Mouse (Mus musculus) stomach, embryonic 15.5 days (tissue): ENCODE data around the gene Cyb5rl. TPM values are rescaled to one million over a fixed set of nuclear protein-coding genes. Genes with fewer than 3 reads are reported as not detected.

Experiments used
- ATAC-seq: fragments of 200-750 bp; cut with Nextera tagmentation; 2 replicates; pipeline ENCODE4 v1.8.0; 2017; ENCODE audit warnings: low read depth, moderate number of reproducible peaks, moderate TSS enrichment; ENCODE audit not compliant: insufficient read depth, low FRiP score
- H3K27ac ChIP-seq: fragments of 300-500 bp; sonication (generic); 2 replicates; pipeline ENCODE4 v1.5.1; 2015; ENCODE audit warnings: mild to moderate bottlenecking, inconsistent platforms
- H3K27me3 ChIP-seq: fragments of 300-500 bp; sonication (generic); replicated peaks from 2 replicates; pipeline ENCODE4 v1.6.1; 2015; ENCODE audit warnings: inconsistent platforms
- H3K36me3 ChIP-seq: fragments of 300-500 bp; sonication (generic); 2 replicates; pipeline ENCODE4 v1.6.1; 2015; ENCODE audit warnings: inconsistent platforms
- H3K4me1 ChIP-seq: fragments of 300-500 bp; sonication (generic); 2 replicates; pipeline ENCODE4 v1.6.1; 2015; ENCODE audit warnings: inconsistent platforms
- H3K4me2 ChIP-seq: fragments of 300-500 bp; sonication (generic); 2 replicates; pipeline ENCODE4 v1.6.1; 2015; ENCODE audit warnings: mild to moderate bottlenecking, inconsistent platforms
- H3K4me3 ChIP-seq: fragments of 300-500 bp; sonication (generic); replicated peaks from 2 replicates; pipeline ENCODE4 v1.5.1; 2015; ENCODE audit warnings: inconsistent platforms
- H3K9ac ChIP-seq: fragments of 300-500 bp; sonication (generic); 2 replicates; pipeline ENCODE4 v1.6.1; 2015; ENCODE audit warnings: inconsistent platforms
- H3K9me3 ChIP-seq: fragments of 300-500 bp; sonication (generic); 2 replicates; pipeline ENCODE4 v1.6.1; 2016; ENCODE audit warnings: inconsistent platforms
- WGBS: fragments of 180-500 bp; shearing (Covaris S2); methylation state at CpG from one replicate; pipeline ENCODE4 v1.1.7; 2015; 5-methylcytosine and 5-hydroxymethylcytosine counted together
- polyA plus RNA-seq: library from polyadenylated mRNA; unstranded; fragments of >200 nt; fragmentation: Nextera tagmentation; extraction: Ambion mirVana; gene quantifications from 2 replicates; pipeline ENCODE4 v1.2.1, GENCODE M21; 2015

The Cyb5rl gene
- polyA plus RNA-seq, 1 experiment from 2014 or later = 6.1 TPM

DNA sequence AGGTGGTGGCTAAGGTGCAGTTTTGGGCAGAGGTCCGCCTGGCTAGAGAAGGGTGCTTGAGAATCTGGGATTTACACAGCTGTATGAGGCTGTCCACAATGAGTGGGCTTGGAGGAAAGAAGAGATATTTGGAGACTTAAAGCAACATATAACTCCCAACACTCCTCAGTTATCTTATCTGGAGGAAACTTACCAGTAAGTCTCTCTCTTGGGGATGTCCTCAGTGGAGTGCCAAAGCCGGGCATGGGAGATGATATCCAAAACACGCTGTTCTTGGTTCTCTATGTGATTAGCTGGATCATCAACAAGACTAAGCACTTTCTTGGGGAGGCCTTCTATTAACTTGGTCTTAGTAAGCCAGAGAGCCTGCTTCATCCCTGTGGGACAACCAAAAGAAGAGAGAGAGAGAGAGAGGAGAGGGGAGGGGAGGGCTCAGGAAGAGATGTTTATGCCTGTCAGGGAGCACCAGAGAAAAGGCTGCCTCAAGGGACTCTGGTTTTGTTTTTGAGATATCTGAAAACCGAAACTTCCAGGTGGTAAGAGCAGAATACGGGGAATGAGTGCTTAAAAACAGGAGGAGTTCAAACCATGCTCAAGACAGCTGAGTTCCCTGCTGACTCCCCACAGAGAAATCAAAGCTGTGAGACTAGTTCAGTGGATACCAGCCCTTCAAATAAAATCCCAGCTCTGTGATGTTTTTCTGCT lies 2.2 kb upstream of the Cyb5rl start:
- H3K9me3 ChIP-seq = no peaks in the 10 kb centered on the region
- H3K27me3 ChIP-seq = no peaks in the 10 kb centered on the region
- H3K4me2 ChIP-seq = no peak overlapping the region
- ATAC-seq = no peak
- peaks cover 8% of the 10 kb centered on the region; the same call in 1 of the 2 replicates for H3K4me1 ChIP-seq
- 86% methylated on average over 5 of the region's 5 CpGs for WGBS
- no peak overlapping the region for H3K27ac ChIP-seq
- H3K36me3 ChIP-seq = peaks cover 34% of the 10 kb centered on the region
- H3K9ac ChIP-seq = no peak overlapping the region
- H3K4me3 ChIP-seq = no peak overlapping the region

DNA sequence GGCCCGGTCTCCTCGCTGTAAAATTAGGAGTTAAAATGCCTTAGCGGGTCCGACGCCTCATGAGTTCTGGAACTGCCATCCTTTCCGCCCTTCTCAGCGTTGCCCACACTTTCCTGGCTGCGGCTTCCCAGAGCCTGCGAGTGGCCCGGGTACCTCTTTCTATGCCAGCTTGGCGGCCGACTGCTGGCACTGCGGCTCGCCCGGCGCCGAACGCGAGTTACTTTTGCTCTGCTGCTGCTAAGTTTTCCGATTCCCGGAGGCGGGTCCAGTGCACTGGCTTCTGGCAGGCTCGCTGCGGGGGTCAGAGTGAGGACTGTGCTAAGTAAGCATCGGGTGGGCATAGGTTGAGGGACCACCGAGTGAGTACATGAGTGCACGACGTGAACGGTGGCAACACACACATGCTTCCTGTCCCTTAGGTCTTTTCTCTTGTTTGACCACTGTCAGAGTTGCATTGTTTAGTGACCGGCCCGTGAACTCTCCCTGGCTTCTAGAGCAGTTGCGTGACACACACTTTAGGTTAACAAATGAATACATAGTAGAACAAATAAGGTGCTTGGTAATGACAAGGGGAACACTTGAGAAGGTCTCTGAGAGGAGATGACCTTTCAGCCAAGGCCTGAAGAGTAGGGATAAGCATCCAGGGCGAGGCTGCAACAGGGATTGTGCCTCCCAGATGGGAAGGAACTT lies 508 bp downstream of the Cyb5rl start:
- ATAC-seq = peak; percentile 2; the same call in 1 of the 2 replicates
- Histone ChIP-seq H3K27me3 (no peaks in the 10 kb centered on the region), H3K4me3 (peak overlapping the region; percentile 81), H3K27ac (peak overlapping the region; percentile 57; the same call in 1 of the 2 replicates), H3K4me1 (peaks cover 8% of the 10 kb centered on the region; the same call in 1 of the 2 replicates), H3K9ac (peak overlapping the region; percentile 58), H3K4me2 (peak overlapping the region; percentile 99), H3K9me3 (no peaks in the 10 kb centered on the region), H3K36me3 (peaks cover 16% of the 10 kb centered on the region)
- WGBS = 4% methylated on average over 33 of the region's 33 CpGs

DNA sequence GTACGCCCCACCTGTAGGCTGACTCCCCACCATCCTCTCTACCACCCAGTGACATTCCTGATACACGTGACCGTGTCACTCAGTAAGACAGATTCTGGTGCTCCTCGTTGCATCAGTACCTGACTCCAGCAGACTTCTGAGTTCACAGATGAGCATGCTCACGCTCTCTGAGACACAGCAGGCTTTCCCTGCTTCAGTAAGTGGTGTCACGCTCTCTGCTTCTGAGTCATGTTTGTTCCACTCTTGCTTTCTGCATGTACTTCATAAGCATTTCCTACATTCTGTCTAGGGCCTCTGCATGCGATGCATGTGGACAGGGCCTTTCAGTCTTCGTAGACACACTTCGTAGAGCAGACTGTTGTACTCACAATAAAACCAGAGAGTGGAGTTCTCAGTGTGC lies 5.6 kb downstream of the Cyb5rl start:
- Histone ChIP-seq H3K4me2 (no peak overlapping the region), H3K36me3 (no peaks in the 10 kb centered on the region), H3K4me1 (no peaks in the 10 kb centered on the region), H3K4me3 (no peak overlapping the region), H3K9me3 (no peaks in the 10 kb centered on the region), H3K9ac (no peak overlapping the region), H3K27me3 (no peaks in the 10 kb centered on the region), H3K27ac (no peak overlapping the region)
- WGBS = 80% methylated on average over 9 of the region's 9 CpGs
- ATAC-seq = no peak

DNA sequence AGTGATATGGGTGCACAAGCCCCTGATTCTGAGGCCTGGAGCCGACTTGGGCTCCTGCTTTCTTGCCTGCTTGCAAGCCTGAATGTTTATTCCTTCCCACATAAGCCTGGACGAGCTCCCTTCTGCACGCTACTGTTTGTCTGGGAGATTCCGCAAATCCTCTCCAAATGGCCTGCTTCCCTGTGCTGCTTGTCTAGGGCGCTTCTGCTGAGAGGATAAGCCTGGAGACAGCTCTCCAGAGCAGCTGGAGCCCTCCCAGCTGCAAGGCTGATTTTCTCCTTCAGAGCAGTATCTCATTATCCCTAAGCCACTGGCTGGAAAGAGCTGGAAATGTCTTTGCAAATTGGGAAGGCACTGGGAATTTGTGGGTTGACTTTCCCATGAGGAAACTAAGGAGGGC lies 8.7 kb downstream of the Cyb5rl start:
- H3K4me3 ChIP-seq = no peak overlapping the region
- H3K4me2 ChIP-seq = no peak overlapping the region
- no peak overlapping the region for H3K9ac ChIP-seq
- no peaks in the 10 kb centered on the region for H3K36me3 ChIP-seq
- no peaks in the 10 kb centered on the region for H3K27me3 ChIP-seq
- peak overlapping the region; percentile 11; the same call in 1 of the 2 replicates for H3K27ac ChIP-seq
- H3K9me3 ChIP-seq = no peaks in the 10 kb centered on the region
- H3K4me1 ChIP-seq = no peaks in the 10 kb centered on the region
- ATAC-seq = no peak
- WGBS = 49% methylated on average over 5 of the region's 5 CpGs

DNA sequence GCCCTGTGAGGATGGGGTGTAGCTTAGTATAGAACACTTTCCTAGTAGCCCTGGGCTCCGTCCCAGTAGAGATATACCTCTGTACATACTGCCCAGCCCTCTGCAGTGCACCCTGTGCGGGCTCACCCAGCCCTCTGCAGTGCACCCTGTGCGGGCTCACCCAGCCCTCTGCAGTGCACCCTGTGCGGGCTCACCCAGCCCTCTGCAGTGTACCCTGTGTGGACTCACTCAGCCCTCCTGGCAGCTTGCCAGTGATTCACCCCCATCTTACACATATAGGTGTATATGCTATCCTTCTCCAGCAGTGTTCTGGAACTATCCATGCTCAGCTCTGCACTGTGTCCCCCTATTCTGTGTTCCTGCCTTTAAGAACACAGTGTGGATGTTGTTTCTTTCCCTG lies 12.1 kb downstream of the Cyb5rl start:
- no peaks in the 10 kb centered on the region for H3K4me1 ChIP-seq
- no peak overlapping the region for H3K27ac ChIP-seq
- H3K9me3 ChIP-seq = no peaks in the 10 kb centered on the region
- H3K4me2 ChIP-seq = no peak overlapping the region
- H3K9ac ChIP-seq = no peak overlapping the region
- H3K27me3 ChIP-seq = no peaks in the 10 kb centered on the region
- 82% methylated on average over 4 of the region's 4 CpGs for WGBS
- H3K4me3 ChIP-seq = no peak overlapping the region
- no peaks in the 10 kb centered on the region for H3K36me3 ChIP-seq
- ATAC-seq = peak; percentile 40; the same call in 1 of the 2 replicates

DNA sequence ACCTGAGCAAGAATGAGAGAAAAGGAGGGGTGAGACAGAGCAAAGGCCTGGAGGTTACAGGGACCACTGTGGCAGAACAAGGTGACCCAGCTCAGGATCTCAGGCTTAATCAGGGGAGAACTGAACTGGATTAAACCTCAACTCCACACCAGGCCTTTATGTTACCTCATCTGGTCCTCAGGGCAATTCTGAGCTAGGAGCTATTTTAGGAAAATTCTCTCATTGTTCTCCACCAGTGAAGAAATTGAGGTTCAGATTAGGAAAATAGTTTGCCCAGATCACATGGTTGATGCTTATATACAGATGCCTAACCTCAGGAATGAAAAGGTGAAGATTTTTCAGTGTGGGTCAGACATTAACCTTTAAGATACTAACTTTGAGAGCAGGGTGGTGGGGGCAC lies 12.9 kb downstream of the Cyb5rl start:
- no peaks in the 10 kb centered on the region for H3K27me3 ChIP-seq
- no peaks in the 10 kb centered on the region for H3K4me1 ChIP-seq
- no peak overlapping the region for H3K4me2 ChIP-seq
- no peak overlapping the region for H3K27ac ChIP-seq
- H3K9me3 ChIP-seq = no peaks in the 10 kb centered on the region
- H3K36me3 ChIP-seq = no peaks in the 10 kb centered on the region
- no peak for ATAC-seq
- H3K9ac ChIP-seq = no peak overlapping the region
- no peak overlapping the region for H3K4me3 ChIP-seq

DNA sequence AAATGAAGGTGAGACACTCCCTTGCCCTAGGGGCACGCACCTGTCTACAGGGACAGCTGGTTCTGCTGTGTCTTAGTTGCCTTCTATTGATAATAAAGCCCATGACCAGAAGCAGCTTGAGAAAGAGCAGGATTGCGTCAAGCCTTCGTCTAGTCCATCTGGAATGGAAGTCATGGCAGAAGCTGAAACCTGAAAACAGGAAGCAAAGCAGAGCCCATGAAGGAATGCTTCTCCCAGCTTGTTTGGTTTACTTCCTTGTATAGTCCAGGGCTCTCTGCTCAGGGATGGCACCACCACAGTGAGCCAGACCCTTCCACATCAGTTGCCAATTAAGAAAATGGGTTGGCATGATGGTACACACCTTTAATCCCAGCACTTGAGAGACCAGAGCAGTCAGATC lies 15.4 kb downstream of the Cyb5rl start:
- no peak overlapping the region for H3K4me3 ChIP-seq
- H3K4me1 ChIP-seq = no peaks in the 10 kb centered on the region
- H3K27me3 ChIP-seq = no peaks in the 10 kb centered on the region
- ATAC-seq = no peak
- WGBS = 79% methylated on average over 3 of the region's 3 CpGs
- H3K36me3 ChIP-seq = no peaks in the 10 kb centered on the region
- no peak overlapping the region for H3K9ac ChIP-seq
- H3K4me2 ChIP-seq = no peak overlapping the region
- H3K9me3 ChIP-seq = no peaks in the 10 kb centered on the region
- no peak overlapping the region for H3K27ac ChIP-seq

DNA sequence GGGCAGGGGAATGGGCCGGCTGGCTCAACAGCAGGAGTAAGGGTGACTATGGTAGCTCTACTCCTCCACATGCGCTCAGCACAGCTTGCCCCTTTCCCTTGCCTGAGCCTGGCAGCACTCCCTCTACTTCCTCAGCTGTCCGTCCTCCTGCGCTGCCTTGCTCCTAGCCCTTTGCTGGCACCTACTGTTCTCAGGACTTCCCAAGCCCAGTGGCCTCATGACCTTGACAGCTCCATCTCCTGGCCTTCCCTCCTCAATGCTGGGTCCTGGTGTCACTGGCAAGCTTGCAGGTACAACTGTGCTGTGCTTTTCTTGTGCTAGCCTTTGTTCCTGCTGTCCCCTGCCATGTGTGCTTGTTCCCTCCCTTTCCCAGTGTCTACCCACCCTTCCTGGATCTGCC lies 16.3 kb downstream of the Cyb5rl start:
- ATAC-seq = no peak
- H3K4me3 ChIP-seq = no peak overlapping the region
- H3K9ac ChIP-seq = no peak overlapping the region
- 87% methylated on average over 4 of the region's 4 CpGs for WGBS
- no peaks in the 10 kb centered on the region for H3K9me3 ChIP-seq
- H3K27me3 ChIP-seq = no peaks in the 10 kb centered on the region
- no peaks in the 10 kb centered on the region for H3K36me3 ChIP-seq
- H3K4me1 ChIP-seq = no peaks in the 10 kb centered on the region
- H3K27ac ChIP-seq = no peak overlapping the region
- H3K4me2 ChIP-seq = no peak overlapping the region

DNA sequence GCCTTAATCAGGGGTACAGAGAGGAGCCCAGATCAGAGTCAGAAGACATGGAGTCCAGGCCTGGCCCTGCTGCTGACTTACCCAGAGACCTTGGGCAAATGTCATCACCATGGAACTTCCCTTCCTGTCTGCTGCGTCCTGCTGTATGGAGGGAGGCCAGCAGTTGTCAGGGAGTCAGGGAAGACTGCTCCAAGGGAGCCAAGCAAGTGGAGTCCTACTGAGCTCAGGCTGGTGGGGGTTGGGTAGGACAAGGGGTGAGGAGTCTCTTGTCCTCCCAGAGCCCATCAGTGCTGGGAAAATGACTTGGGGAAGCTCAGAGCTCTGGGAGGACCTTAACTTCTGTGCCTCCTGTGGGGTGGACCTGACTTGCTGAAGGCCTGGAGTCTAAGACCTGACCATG lies 17.6 kb downstream of the Cyb5rl start:
- no peaks in the 10 kb centered on the region for H3K36me3 ChIP-seq
- no peak for ATAC-seq
- H3K27ac ChIP-seq = no peak overlapping the region
- H3K4me1 ChIP-seq = no peaks in the 10 kb centered on the region
- H3K9me3 ChIP-seq = no peaks in the 10 kb centered on the region
- H3K4me2 ChIP-seq = no peak overlapping the region
- H3K4me3 ChIP-seq = no peak overlapping the region
- no peaks in the 10 kb centered on the region for H3K27me3 ChIP-seq
- WGBS = 50% methylated on average over 1 of the region's 1 CpGs
- no peak overlapping the region for H3K9ac ChIP-seq

DNA sequence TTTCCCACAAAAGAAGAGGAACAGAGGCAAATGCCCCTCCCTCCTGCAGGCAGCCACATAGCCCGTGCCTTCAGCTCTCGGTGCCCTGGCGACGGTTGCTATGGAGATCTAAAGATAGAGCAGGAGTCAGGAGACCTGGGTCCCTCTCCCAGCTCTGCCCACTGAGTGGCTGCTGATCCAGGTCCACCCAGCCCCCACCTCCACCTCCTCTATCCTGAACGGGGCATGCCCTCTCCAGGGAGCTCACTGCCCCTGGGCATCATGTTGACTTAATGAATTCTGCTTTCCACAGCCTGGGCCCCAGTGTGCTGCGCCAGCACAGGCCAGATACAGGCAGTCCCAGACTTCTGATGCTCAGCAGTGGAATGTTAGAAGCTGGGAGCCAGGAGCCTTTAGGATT lies 18.1 kb downstream of the Cyb5rl start:
- Histone ChIP-seq H3K27me3 (no peaks in the 10 kb centered on the region), H3K4me1 (no peaks in the 10 kb centered on the region), H3K9me3 (no peaks in the 10 kb centered on the region), H3K4me3 (no peak overlapping the region), H3K9ac (no peak overlapping the region), H3K4me2 (no peak overlapping the region), H3K36me3 (no peaks in the 10 kb centered on the region), H3K27ac (no peak overlapping the region)
- 0 out of 2 replicates have a peak, but pooled peaks have one; percentile 67 for ATAC-seq
- WGBS = 30% methylated on average over 6 of the region's 6 CpGs

DNA sequence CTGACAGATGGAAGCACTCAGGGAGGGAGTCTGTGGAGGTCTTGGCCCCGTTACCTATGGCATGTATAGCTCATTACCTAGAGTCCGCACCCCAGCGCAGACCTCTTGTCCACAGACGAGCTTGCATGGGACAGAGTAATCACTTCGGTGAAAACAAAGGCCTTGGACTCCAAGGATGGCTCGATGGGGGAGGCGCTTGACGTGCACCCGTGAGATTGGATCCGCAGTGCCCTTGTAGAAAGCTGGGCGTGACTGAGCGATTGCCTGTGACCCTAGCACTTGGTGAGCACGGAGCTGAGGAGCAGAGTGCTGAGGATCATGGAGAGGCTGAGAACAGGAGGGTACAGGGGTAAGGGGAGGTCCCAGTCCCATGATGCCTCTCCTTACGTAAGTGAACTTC lies 24.9 kb downstream of the Cyb5rl start:
- WGBS = 82% methylated on average over 14 of the region's 14 CpGs
- ATAC-seq = no peak
- no peak overlapping the region for H3K4me3 ChIP-seq
- H3K27me3 ChIP-seq = no peaks in the 10 kb centered on the region
- no peak overlapping the region for H3K27ac ChIP-seq
- H3K4me2 ChIP-seq = no peak overlapping the region
- no peaks in the 10 kb centered on the region for H3K9me3 ChIP-seq
- H3K36me3 ChIP-seq = no peaks in the 10 kb centered on the region
- H3K9ac ChIP-seq = no peak overlapping the region
- no peaks in the 10 kb centered on the region for H3K4me1 ChIP-seq

DNA sequence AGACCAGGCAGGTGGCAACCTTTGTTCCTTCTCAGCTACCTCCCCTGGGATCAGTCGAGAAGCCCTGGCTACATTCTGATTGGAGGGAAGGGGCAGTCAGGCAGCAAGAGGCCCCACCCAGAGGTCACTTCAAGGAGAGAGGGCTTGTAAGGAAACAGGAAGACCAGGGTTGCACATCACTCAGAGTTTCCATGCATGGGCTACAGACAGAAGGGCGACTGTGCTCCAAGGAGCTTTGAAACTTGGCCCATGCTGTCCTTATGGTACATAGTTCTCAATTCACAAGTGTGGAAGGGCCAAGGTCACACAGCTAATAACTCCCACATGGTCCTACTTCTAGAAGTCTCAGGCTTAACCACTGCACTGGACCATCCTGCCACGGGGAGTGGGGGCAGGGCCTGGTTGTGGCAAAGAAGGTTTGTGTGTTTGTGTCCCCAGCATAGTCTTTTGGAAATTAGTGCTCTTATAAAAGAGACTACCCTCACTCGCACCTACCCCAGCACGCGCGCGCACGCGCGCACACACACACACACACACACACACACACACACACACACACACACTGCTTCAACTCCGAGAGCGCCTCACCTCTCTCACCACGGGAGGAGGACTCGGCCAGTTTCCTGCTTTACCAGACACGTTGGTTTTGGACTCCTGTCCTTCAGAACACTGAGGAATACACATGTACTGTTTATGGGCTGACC lies 27.8 kb downstream of the Cyb5rl start:
- H3K4me2 ChIP-seq = no peak overlapping the region
- WGBS = 73% methylated on average over 16 of the region's 16 CpGs
- no peak overlapping the region for H3K27ac ChIP-seq
- no peaks in the 10 kb centered on the region for H3K9me3 ChIP-seq
- H3K36me3 ChIP-seq = no peaks in the 10 kb centered on the region
- H3K9ac ChIP-seq = no peak overlapping the region
- H3K27me3 ChIP-seq = no peaks in the 10 kb centered on the region
- H3K4me3 ChIP-seq = no peak overlapping the region
- ATAC-seq = no peak
- peaks cover 6% of the 10 kb centered on the region; the same call in 1 of the 2 replicates for H3K4me1 ChIP-seq
